Mouse (Mus musculus) small intestine, adult 2 months (tissue): ENCODE results near the gene Ccdc51.

ENCODE experiments used
- CTCF ChIP-seq: fragments of 200-500 bp; IDR thresholded peaks from 2 replicates; pipeline ENCODE4 v1.5.1; 2012; ENCODE audit warnings: low read depth, mild to moderate bottlenecking, control low read depth, inconsistent platforms, low read length, moderate library complexity, mixed read lengths; ENCODE audit not compliant: insufficient replicate concordance, insufficient read length; ENCODE audit errors: extremely low read depth
- POLR2A ChIP-seq: fragments of 200-500 bp; IDR thresholded peaks from 2 replicates; pipeline ENCODE4 v1.6.1; 2012; ENCODE audit warnings: low read depth, mild to moderate bottlenecking, control low read depth, inconsistent platforms, low read length, moderate library complexity

GRCm38 (mm10) chr9:109050674-109050997, 31.7 kb upstream of the Ccdc51 start:
- TF ChIP-seq CTCF (no peak), POLR2A (no peak)
